Mouse (Mus musculus) MEL (cell line): ENCODE data around the gene Smarcad1. TPM values are rescaled to one million over a fixed set of nuclear protein-coding genes. Genes with fewer than 3 reads are reported as not detected.
"Not testable (repeated sequence)": the region's sequence is repeated elsewhere in the genome, so short reads cannot be mapped to it uniquely, and the experiment has no call there.

Experiments
- DNase-seq: peaks from one replicate; pipeline ENCODE4 v3.0.0; 2011; ENCODE audit warnings: low read depth, low spot score
- H3K27ac ChIP-seq: 2 replicates; pipeline ENCODE4 v1.5.1; 2012; ENCODE audit warnings: low read depth, mild to moderate bottlenecking, control low read depth, low read length, moderate library complexity; ENCODE audit not compliant: control insufficient read depth
- H3K27me3 ChIP-seq, 2 experiments: fragments of 150-350 bp in 1 of 2; sonication (generic) in 1 of 2; 2 replicates each; pipeline ENCODE4 v1.6.1; 2012; ENCODE audit warnings: low read length in 2 of 2, mild to moderate bottlenecking in 2 of 2, improper control_type of control experiment in 1 of 2, moderate library complexity in 1 of 2; ENCODE audit not compliant: insufficient read depth in 2 of 2, control insufficient read depth in 1 of 2
- H3K36me3 ChIP-seq, 2 experiments: 2 replicates each; pipeline ENCODE4 v1.6.1; 2012 to 2014; ENCODE audit warnings: low read length in 2 of 2, improper control_type of control experiment in 1 of 2, inconsistent platforms in 1 of 2, mild to moderate bottlenecking in 1 of 2; ENCODE audit not compliant: insufficient read depth in 2 of 2, control insufficient read depth in 1 of 2
- H3K4me1 ChIP-seq, 2 experiments: fragments of 150-350 bp in 1 of 2; sonication (generic) in 1 of 2; 2 replicates each; pipeline ENCODE4 v1.6.1; 2012; ENCODE audit warnings: low read length in 2 of 2, improper control_type of control experiment in 1 of 2, mild to moderate bottlenecking in 1 of 2; ENCODE audit not compliant: insufficient read depth in 2 of 2, control insufficient read depth in 1 of 2
- H3K4me3 ChIP-seq, 2 experiments: fragments of 150-350 bp in 1 of 2; sonication (generic) in 1 of 2; 2 replicates each; pipeline ENCODE4 v1.5.1; 2012; ENCODE audit warnings: low read depth in 2 of 2, low read length in 2 of 2, mild to moderate bottlenecking in 2 of 2, moderate library complexity in 2 of 2, control low read depth in 1 of 2, improper control_type of control experiment in 1 of 2; ENCODE audit not compliant: control insufficient read depth in 1 of 2, insufficient read depth in 1 of 2
- H3K79me2 ChIP-seq: 2 replicates; pipeline ENCODE4 v1.6.1; 2012; ENCODE audit warnings: mild to moderate bottlenecking, low read length, moderate library complexity; ENCODE audit not compliant: control insufficient read depth, poor library complexity, insufficient read depth
- H3K9ac ChIP-seq: 2 replicates; pipeline ENCODE4 v1.6.1; 2012; ENCODE audit warnings: low read depth, mild to moderate bottlenecking, control low read depth, low read length, moderate library complexity; ENCODE audit not compliant: control insufficient read depth, poor library complexity, severe bottlenecking
- H3K9me3 ChIP-seq: fragments of 150-350 bp; sonication (generic); replicated peaks from 2 replicates; pipeline ENCODE4 v1.6.1; 2012; ENCODE audit warnings: mild to moderate bottlenecking, low read length, improper control_type of control experiment, moderate library complexity; ENCODE audit not compliant: insufficient read depth
- BHLHE40 ChIP-seq: IDR thresholded peaks from 2 replicates; pipeline ENCODE4 v1.6.1; 2012; ENCODE audit warnings: low read depth, mild to moderate bottlenecking, inconsistent platforms, low read length, improper control_type of control experiment, borderline replicate concordance
- CHD1 ChIP-seq: IDR thresholded peaks from 2 replicates; pipeline ENCODE4 v1.6.1; 2012; ENCODE audit warnings: low read depth, mild to moderate bottlenecking, inconsistent platforms, low read length, improper control_type of control experiment
- E2F4 ChIP-seq: IDR thresholded peaks from 2 replicates; pipeline ENCODE4 v1.6.1; 2011; ENCODE audit warnings: low read depth, low read length, improper control_type of control experiment, borderline replicate concordance
- EP300 ChIP-seq, 2 experiments: IDR thresholded peaks; 2 replicates each; pipeline ENCODE4 v1.6.1; 2011; ENCODE audit warnings: improper control_type of control experiment in 2 of 2, low read length in 2 of 2, low read depth in 1 of 2, mild to moderate bottlenecking in 1 of 2
- ETS1 ChIP-seq: IDR thresholded peaks from 2 replicates; pipeline ENCODE4 v1.6.1; 2012; ENCODE audit warnings: low read depth, mild to moderate bottlenecking, inconsistent platforms, low read length, improper control_type of control experiment, moderate library complexity
- GABPA ChIP-seq: IDR thresholded peaks from 2 replicates; pipeline ENCODE4 v1.6.1; 2012; ENCODE audit warnings: low read depth, mild to moderate bottlenecking, inconsistent platforms, low read length, improper control_type of control experiment, moderate library complexity
- HCFC1 ChIP-seq: IDR thresholded peaks from 2 replicates; pipeline ENCODE4 v1.6.1; 2012; ENCODE audit warnings: low read depth, mild to moderate bottlenecking, inconsistent platforms, low read length, improper control_type of control experiment, moderate library complexity
- KAT2A ChIP-seq: conservative IDR thresholded peaks from 2 replicates; pipeline ENCODE4 v1.6.1; 2012; ENCODE audit warnings: low read depth, low read length, improper control_type of control experiment, inconsistent platforms
- MAFK ChIP-seq: IDR thresholded peaks from 2 replicates; pipeline ENCODE4 v1.6.1; 2011; ENCODE audit warnings: low read depth, mild to moderate bottlenecking, low read length, improper control_type of control experiment, borderline replicate concordance
- MAX ChIP-seq: IDR thresholded peaks from 2 replicates; pipeline ENCODE4 v1.6.1; 2011; ENCODE audit warnings: low read length, improper control_type of control experiment
- MAZ ChIP-seq: IDR thresholded peaks from 2 replicates; pipeline ENCODE4 v1.6.1; 2012; ENCODE audit warnings: low read depth, mild to moderate bottlenecking, inconsistent platforms, low read length, improper control_type of control experiment
- MXI1 ChIP-seq: IDR thresholded peaks from 2 replicates; pipeline ENCODE4 v1.6.1; 2011; ENCODE audit warnings: mild to moderate bottlenecking, low read depth, low read length, improper control_type of control experiment
- MYB ChIP-seq: IDR thresholded peaks from 2 replicates; pipeline ENCODE4 v1.6.1; 2011; ENCODE audit warnings: mild to moderate bottlenecking, low read depth, low read length, improper control_type of control experiment
- MYC ChIP-seq: IDR thresholded peaks from 2 replicates; pipeline ENCODE4 v1.6.1; 2011; ENCODE audit warnings: low read depth, mild to moderate bottlenecking, low read length, improper control_type of control experiment, moderate library complexity
- NELFE ChIP-seq: IDR thresholded peaks from 2 replicates; pipeline ENCODE4 v1.6.1; 2011; ENCODE audit warnings: low read depth, low read length, improper control_type of control experiment
- RCOR1 ChIP-seq: IDR thresholded peaks from 2 replicates; pipeline ENCODE4 v1.6.1; 2012; ENCODE audit warnings: low read depth, mild to moderate bottlenecking, inconsistent platforms, low read length, improper control_type of control experiment
- SIN3A ChIP-seq: IDR thresholded peaks from 2 replicates; pipeline ENCODE4 v1.6.1; 2012; ENCODE audit warnings: low read length, improper control_type of control experiment, inconsistent platforms
- SMC3 ChIP-seq: IDR thresholded peaks from 2 replicates; pipeline ENCODE4 v1.6.1; 2011; ENCODE audit warnings: low read depth, low read length, improper control_type of control experiment
- USF2 ChIP-seq, 2 experiments: IDR thresholded peaks; 2 replicates each; pipeline ENCODE4 v1.6.1; 2011 to 2012; ENCODE audit warnings: improper control_type of control experiment in 2 of 2, low read length in 2 of 2, borderline replicate concordance in 1 of 2, inconsistent platforms in 1 of 2, low read depth in 1 of 2, mild to moderate bottlenecking in 1 of 2; ENCODE audit not compliant: insufficient read depth in 1 of 2
- ZMIZ1 ChIP-seq: IDR thresholded peaks from 2 replicates; pipeline ENCODE4 v1.6.1; 2012; ENCODE audit warnings: low read depth, mild to moderate bottlenecking, inconsistent platforms, low read length, improper control_type of control experiment, moderate library complexity
- ZNF384 ChIP-seq: IDR thresholded peaks from 2 replicates; pipeline ENCODE4 v1.6.1; 2012; ENCODE audit warnings: low read depth, mild to moderate bottlenecking, inconsistent platforms, low read length, improper control_type of control experiment
- polyA plus RNA-seq, 2 experiments: library from polyadenylated mRNA; stranded (reverse) in 1 of 2; unstranded in 1 of 2; fragments of >175 nt in 1 of 2; fragments of >200 nt in 1 of 2; gene quantifications; 2 replicates each; pipeline versions ENCODE4 v1.2.1 to v1.2.4; 2012; ENCODE audit warnings: low replicate concordance in 2 of 2, low read depth in 1 of 2; ENCODE audit not compliant: insufficient read length in 2 of 2, insufficient read depth in 1 of 2, missing spikeins in 1 of 2
- total RNA-seq: library from RNA; depleted of rRNA; stranded (reverse); fragments of 300-350 nt; gene quantifications from 2 replicates; pipeline ENCODE4 v1.2.3, GENCODE M21; 2012

Gene Smarcad1
- total and polyA plus RNA-seq, 3 experiments = 40.7 to 45.0 (median 42.7) TPM

- TF ChIP-seq NELFE = no peak
- TF ChIP-seq KAT2A = no peak
- no peak for TF ChIP-seq ZNF384
- no peak for TF ChIP-seq RCOR1
- TF ChIP-seq MAX = no peak
- no peak for TF ChIP-seq GABPA
- TF ChIP-seq MXI1 = no peak
- TF ChIP-seq HCFC1 = no peak
- no peak for TF ChIP-seq USF2 (IDR thresholded peaks at IDR 0.05; ENCODE audit: borderline replicate concordance in 1 of 2, insufficient read depth in 1 of 2, low read depth in 1 of 2, low read length in 2 of 2)
- Histone ChIP-seq H3K4me3 (no peak overlapping the region), H3K9ac (no peak overlapping the region), H3K4me1 (no peaks in the 10 kb centered on the region), H3K9me3 (no peaks in the 10 kb centered on the region), H3K27ac (no peak overlapping the region), H3K36me3 (no peaks in the 10 kb centered on the region), H3K79me2 (no peaks in the 10 kb centered on the region), H3K27me3 (no peaks in the 10 kb centered on the region; a peak in 1 of 4 replicates)
- no peak for DNase-seq
Observed at GRCm38 (mm10) chr6:65017566-65017965, 24.8 kb upstream of the Smarcad1 start.

DNA sequence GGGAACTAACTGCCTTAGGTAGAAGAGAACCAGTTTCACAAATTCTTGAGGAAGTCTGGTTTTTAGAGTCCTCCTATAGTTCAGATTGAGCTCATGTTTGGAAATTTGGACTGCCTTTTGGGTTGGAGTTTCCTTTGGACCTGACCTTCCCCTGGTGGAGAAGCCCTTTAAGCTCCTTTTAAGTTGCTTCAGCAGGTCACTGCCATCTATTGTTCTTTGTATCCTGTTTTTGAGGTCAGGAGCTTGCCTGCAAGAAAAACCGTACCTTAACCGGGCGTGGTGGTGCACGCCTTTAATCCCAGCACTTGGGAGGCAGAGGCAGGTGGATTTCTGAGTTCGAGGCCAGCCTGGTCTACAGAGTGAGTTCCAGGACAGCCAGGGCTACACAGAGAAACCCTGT lies 23.4 kb upstream of the Smarcad1 start:
- H3K9me3 ChIP-seq, H3K79me2 ChIP-seq, H3K27me3 ChIP-seq, H3K4me3 ChIP-seq, H3K9ac ChIP-seq, DNase-seq, H3K36me3 ChIP-seq, H3K4me1 ChIP-seq, H3K27ac ChIP-seq: not testable (repeated sequence)

- Histone ChIP-seq H3K9me3 (no peaks in the 10 kb centered on the region), H3K27me3 (no peaks in the 10 kb centered on the region; a peak in 2 of 4 replicates), H3K36me3 (no peaks in the 10 kb centered on the region), H3K4me3 (no peak overlapping the region), H3K4me1 (no peaks in the 10 kb centered on the region), H3K9ac (no peak overlapping the region), H3K79me2 (no peaks in the 10 kb centered on the region), H3K27ac (no peak overlapping the region)
- TF ChIP-seq MAFK (no peak), ZMIZ1 (no peak), E2F4 (no peak), MAZ (no peak), MYC (no peak), BHLHE40 (no peak), EP300 (IDR thresholded peaks at IDR 0.05; ENCODE audit: low read depth in 1 of 2, low read length in 2 of 2) (no peak), MYB (no peak), SMC3 (no peak), CHD1 (no peak), ETS1 (no peak), SIN3A (no peak), MXI1 (no peak), RCOR1 (no peak)
- DNase-seq = no peak
Observed at GRCm38 (mm10) chr6:65021883-65022282, 20.5 kb upstream of the Smarcad1 start.
